Mouse (Mus musculus): ENCODE measurements around the gene Gm32742. TPM values are rescaled to one million over a fixed set of nuclear protein-coding genes. Genes with fewer than 3 reads are reported as not detected.
"Not testable (repeated sequence)": the region's sequence is repeated elsewhere in the genome, so short reads cannot be mapped to it uniquely, and the experiment has no call there.

Gm32742 gene
- polyA plus RNA-seq, 1 experiment from 2014 or later: 0.08 TPM

DNA sequence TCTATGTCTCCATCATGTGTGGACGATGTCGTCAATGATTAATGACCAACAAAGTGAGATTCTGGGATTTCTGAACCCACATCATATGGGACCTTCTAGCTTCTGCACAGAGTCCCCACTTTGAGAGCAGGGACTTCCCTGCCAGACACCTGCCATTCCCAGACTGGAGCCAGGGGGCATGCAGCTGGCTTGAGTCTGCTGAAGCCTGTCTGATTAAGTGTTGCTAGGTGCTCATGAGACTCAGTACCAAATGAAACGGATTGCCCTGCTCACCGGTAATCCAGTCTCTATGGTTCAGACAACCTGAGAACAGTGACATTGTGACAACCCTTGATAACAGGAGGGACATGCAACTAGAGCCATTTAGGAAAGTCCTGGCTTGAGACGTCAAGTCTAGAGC, 1.3 kb downstream of the Gm32742 start:
- no peak overlapping the region for H3K27ac ChIP-seq (ENCODE audit: low read length)
- no peak for ATAC-seq (ENCODE audit: low read depth)
- WGBS: 79% methylated on average over 5 of the region's 5 CpGs
- H3K4me1 ChIP-seq (replicated peaks; ENCODE audit: control insufficient read depth, insufficient read depth, low read length): peaks cover 11% of the 10 kb centered on the region
- no peaks in the 10 kb centered on the region for H3K36me3 ChIP-seq (ENCODE audit: control insufficient read depth, insufficient read depth, low read length)
- H3K4me2 ChIP-seq (ENCODE audit: low read depth, low read length): no peak overlapping the region
- no peak overlapping the region for H3K9ac ChIP-seq (ENCODE audit: low read length)
- H3K9me3 ChIP-seq (ENCODE audit: control insufficient read depth, low read length): no peaks in the 10 kb centered on the region
- H3K27me3 ChIP-seq (ENCODE audit: control insufficient read depth, insufficient read depth, low read depth, low read length): peaks cover 3% of the 10 kb centered on the region; the same call in 1 of the 2 replicates
- H3K4me3 ChIP-seq (ENCODE audit: low read length): no peak overlapping the region

DNA sequence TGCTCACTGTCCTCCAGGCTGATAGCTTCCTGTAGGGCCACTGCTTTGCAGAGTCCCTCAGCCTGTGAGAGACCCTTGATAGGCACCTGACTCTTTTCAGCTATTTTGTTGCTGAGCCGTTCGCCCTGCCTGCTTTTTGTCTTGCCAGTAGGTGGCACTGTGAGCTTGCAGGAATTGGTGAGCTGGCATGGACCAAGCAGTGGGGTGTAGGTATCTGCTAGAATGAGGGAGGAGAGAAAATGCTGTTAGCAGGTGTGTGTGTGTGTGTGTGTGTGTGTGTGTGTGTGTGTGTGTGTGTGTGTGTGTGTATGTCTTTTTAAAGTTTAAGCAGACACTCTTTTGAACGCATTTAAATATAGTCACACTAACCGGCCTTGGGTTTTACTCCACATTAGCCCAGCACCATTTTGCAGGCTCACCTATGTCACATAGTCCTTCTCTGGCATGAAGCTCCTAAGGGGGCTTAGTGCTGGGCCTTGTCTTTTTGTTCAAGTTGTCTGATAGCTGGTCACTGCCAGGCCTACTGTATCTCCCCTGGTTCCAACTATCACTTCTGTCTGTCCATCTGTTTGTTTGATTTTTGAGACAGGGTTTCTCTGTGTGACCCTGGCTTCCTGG, 3.4 kb downstream of the Gm32742 start:
- WGBS: 25% methylated on average over 4 of the region's 4 CpGs
- Histone ChIP-seq H3K4me3 (ENCODE audit: low read length) (no peak overlapping the region), H3K4me1 (replicated peaks; ENCODE audit: control insufficient read depth, insufficient read depth, low read length) (0 out of 2 replicates have a peak, but pooled peaks cover 4% of the 10 kb centered on the region), H3K27me3 (ENCODE audit: control insufficient read depth, insufficient read depth, low read depth, low read length) (peaks cover 3% of the 10 kb centered on the region; the same call in 1 of the 2 replicates), H3K9me3 (ENCODE audit: control insufficient read depth, low read length) (no peaks in the 10 kb centered on the region), H3K36me3 (ENCODE audit: control insufficient read depth, insufficient read depth, low read length) (no peaks in the 10 kb centered on the region), H3K9ac (ENCODE audit: low read length) (no peak overlapping the region), H3K4me2 (ENCODE audit: low read depth, low read length) (no peak overlapping the region), H3K27ac (ENCODE audit: low read length) (no peak overlapping the region)
- peak; percentile 81 for ATAC-seq (ENCODE audit: low read depth)

DNA sequence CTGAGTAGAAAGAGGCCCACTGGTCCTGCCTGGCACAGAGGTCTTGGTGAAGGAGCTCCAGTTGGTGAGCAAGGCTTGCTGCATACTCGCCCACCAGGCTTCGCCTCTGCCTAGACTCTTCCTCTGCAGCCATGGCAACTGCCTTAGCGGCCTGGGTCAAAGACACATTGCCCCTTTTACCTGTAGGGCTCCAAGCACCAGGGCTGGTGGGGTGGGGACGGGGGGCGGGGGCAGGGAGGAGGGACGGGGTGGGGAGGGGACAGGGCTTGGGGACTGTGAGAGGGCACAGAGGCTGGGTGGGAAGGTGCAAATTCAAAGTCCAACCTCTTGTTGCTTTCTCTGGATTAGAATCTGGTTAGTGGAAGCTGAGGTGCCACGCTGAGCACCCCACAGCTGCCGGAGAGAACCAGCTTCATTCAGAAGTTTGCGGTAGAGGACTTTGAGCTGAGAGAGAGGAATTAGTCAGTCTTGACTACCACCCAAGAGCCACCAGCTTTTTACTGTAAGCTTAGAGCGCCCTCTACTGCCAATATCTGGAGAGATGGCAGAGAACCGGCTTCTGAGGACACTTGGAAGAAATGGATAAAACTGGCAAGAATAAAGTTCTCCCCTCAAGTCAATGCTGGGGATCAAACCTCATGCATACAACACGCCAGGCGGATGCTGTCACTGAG, 13.1 kb downstream of the Gm32742 start:
- Histone ChIP-seq H3K4me2 (ENCODE audit: low read depth, low read length) (peak overlapping the region; percentile 31; the same call in 1 of the 2 replicates), H3K4me3 (ENCODE audit: low read length) (no peak overlapping the region), H3K27ac (ENCODE audit: low read length) (no peak overlapping the region), H3K4me1 (replicated peaks; ENCODE audit: control insufficient read depth, insufficient read depth, low read length) (no peaks in the 10 kb centered on the region), H3K9ac (ENCODE audit: low read length) (0 out of 2 replicates have a peak overlapping the region, but pooled peaks have one; percentile 16), H3K27me3 (ENCODE audit: control insufficient read depth, insufficient read depth, low read depth, low read length) (no peaks in the 10 kb centered on the region), H3K36me3 (ENCODE audit: control insufficient read depth, insufficient read depth, low read length) (no peaks in the 10 kb centered on the region), H3K9me3 (ENCODE audit: control insufficient read depth, low read length) (no peaks in the 10 kb centered on the region)
- WGBS: 18% methylated on average over 13 of the region's 13 CpGs
- ATAC-seq (ENCODE audit: low read depth): peak; percentile 34; the same call in 1 of the 2 replicates

DNA sequence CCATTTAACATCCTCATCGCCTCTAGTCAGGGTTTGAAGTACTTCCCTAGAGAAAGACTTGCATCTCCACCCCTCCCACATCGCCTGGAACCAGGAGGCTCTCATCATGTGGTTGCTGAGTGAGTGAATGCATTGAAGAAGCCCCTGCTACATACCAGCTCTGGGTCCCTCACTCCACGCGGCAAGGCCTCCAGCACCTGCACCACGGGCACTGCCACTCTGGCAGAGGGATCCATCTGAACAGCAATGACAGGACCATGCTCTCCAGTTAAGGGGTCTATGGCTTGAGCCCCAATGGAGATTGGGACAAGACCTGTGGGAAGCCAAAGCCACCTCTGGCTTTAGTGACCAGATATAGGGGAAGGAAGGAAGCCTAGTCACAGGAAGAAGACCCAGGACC, 18.0 kb downstream of the Gm32742 start:
- no peaks in the 10 kb centered on the region for H3K36me3 ChIP-seq (ENCODE audit: control insufficient read depth, insufficient read depth, low read length)
- ATAC-seq (ENCODE audit: low read depth): no peak
- no peak overlapping the region for H3K4me3 ChIP-seq (ENCODE audit: low read length)
- no peak overlapping the region for H3K27ac ChIP-seq (ENCODE audit: low read length)
- H3K9ac ChIP-seq (ENCODE audit: low read length): no peak overlapping the region
- no peaks in the 10 kb centered on the region for H3K27me3 ChIP-seq (ENCODE audit: control insufficient read depth, insufficient read depth, low read depth, low read length)
- no peaks in the 10 kb centered on the region for H3K9me3 ChIP-seq (ENCODE audit: control insufficient read depth, low read length)
- H3K4me1 ChIP-seq (replicated peaks; ENCODE audit: control insufficient read depth, insufficient read depth, low read length): no peaks in the 10 kb centered on the region; the same call in 1 of the 2 replicates
- no peak overlapping the region for H3K4me2 ChIP-seq (ENCODE audit: low read depth, low read length)
- WGBS: 79% methylated on average over 5 of the region's 5 CpGs

DNA sequence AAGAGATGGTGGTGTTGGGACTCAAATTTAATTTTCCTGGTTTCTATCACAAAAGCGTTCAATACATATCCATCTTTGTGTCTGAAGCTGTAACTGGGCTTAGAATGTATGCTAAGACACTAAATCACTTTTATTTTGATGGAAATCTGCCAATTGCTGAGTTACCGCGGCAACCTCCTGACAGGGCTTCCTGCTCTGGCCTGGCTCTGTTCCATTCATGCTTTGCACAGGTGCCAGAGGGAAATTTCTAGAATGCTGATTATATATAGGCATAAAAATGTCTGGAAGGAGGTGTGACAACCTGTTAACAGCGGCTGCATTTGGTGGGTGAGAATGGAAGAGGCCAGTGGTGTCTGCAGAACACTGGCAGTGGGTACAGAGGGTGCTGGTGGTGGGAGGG, 18.8 kb downstream of the Gm32742 start:
- peak; percentile 34; the same call in 1 of the 2 replicates for ATAC-seq (ENCODE audit: low read depth)
- no peaks in the 10 kb centered on the region for H3K27me3 ChIP-seq (ENCODE audit: control insufficient read depth, insufficient read depth, low read depth, low read length)
- 47% methylated on average over 4 of the region's 4 CpGs for WGBS

DNA sequence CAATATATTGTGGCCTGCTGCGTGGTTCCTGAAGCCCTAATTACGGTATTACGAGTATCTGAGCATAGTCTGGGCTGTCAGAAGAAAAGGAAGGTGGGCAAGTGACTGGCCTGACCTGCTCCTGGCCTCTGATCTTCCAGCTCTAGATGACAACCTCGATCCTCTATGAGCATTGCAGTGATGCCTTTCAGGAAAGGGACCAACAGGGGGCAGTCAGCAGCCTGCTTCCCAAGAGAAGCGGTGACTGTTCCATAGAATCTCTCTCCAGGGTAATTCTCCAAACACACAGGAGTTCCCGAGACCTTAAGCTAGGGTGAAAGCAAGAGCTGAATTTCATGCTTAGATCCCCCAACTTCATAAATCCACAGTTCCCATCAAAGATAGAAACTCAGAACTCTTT, 21.1 kb downstream of the Gm32742 start:
- H3K9ac ChIP-seq (ENCODE audit: low read length): no peak overlapping the region
- H3K27ac ChIP-seq (ENCODE audit: low read length): no peak overlapping the region
- no peak for ATAC-seq (ENCODE audit: low read depth)
- no peaks in the 10 kb centered on the region for H3K27me3 ChIP-seq (ENCODE audit: control insufficient read depth, insufficient read depth, low read depth, low read length)
- 62% methylated on average over 6 of the region's 6 CpGs for WGBS
- H3K9me3 ChIP-seq (ENCODE audit: control insufficient read depth, low read length): no peaks in the 10 kb centered on the region
- no peaks in the 10 kb centered on the region for H3K36me3 ChIP-seq (ENCODE audit: control insufficient read depth, insufficient read depth, low read length)
- no peaks in the 10 kb centered on the region; the same call in 1 of the 2 replicates for H3K4me1 ChIP-seq (replicated peaks; ENCODE audit: control insufficient read depth, insufficient read depth, low read length)
- no peak overlapping the region for H3K4me2 ChIP-seq (ENCODE audit: low read depth, low read length)
- no peak overlapping the region for H3K4me3 ChIP-seq (ENCODE audit: low read length)

More for the DNA sequence above, 18.8 kb downstream of the Gm32742 start:
- no peak overlapping the region for H3K27ac ChIP-seq (ENCODE audit: low read length)
- H3K36me3 ChIP-seq (ENCODE audit: control insufficient read depth, insufficient read depth, low read length): no peaks in the 10 kb centered on the region
- no peaks in the 10 kb centered on the region for H3K9me3 ChIP-seq (ENCODE audit: control insufficient read depth, low read length)
- H3K4me1 ChIP-seq (replicated peaks; ENCODE audit: control insufficient read depth, insufficient read depth, low read length): no peaks in the 10 kb centered on the region; the same call in 1 of the 2 replicates
- H3K4me2 ChIP-seq (ENCODE audit: low read depth, low read length): no peak overlapping the region
- no peak overlapping the region for H3K9ac ChIP-seq (ENCODE audit: low read length)
- no peak overlapping the region for H3K4me3 ChIP-seq (ENCODE audit: low read length)

DNA sequence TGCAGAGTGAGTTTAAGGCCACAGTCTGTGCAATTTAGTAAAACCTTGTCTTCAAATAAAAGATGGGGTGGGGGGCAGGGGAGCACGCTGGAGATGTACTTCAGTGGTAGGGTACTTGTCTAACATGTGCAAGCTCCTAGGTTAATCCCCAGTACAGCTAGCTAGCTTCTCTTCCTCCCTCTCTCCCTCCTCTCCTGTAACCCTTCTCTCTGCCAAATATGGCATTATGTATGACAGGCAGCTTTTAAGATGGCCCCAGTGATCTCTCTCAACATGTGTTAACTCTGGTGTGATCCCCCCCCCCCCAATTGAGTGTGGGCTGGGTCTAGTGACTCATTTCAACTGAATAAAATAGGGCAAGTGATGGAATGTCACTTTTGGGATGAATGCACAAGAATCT, 21.9 kb downstream of the Gm32742 start:
- H3K27ac ChIP-seq (ENCODE audit: low read length): no peak overlapping the region
- WGBS: 81% methylated on average over 1 of the region's 1 CpGs
- no peak overlapping the region for H3K9ac ChIP-seq (ENCODE audit: low read length)
- H3K36me3 ChIP-seq (ENCODE audit: control insufficient read depth, insufficient read depth, low read length): no peaks in the 10 kb centered on the region
- H3K4me1 ChIP-seq (replicated peaks; ENCODE audit: control insufficient read depth, insufficient read depth, low read length): no peaks in the 10 kb centered on the region; the same call in 1 of the 2 replicates
- no peak overlapping the region for H3K4me2 ChIP-seq (ENCODE audit: low read depth, low read length)
- H3K4me3 ChIP-seq (ENCODE audit: low read length): no peak overlapping the region
- H3K9me3 ChIP-seq (ENCODE audit: control insufficient read depth, low read length): no peaks in the 10 kb centered on the region
- H3K27me3 ChIP-seq (ENCODE audit: control insufficient read depth, insufficient read depth, low read depth, low read length): no peaks in the 10 kb centered on the region
- no peak for ATAC-seq (ENCODE audit: low read depth)

DNA sequence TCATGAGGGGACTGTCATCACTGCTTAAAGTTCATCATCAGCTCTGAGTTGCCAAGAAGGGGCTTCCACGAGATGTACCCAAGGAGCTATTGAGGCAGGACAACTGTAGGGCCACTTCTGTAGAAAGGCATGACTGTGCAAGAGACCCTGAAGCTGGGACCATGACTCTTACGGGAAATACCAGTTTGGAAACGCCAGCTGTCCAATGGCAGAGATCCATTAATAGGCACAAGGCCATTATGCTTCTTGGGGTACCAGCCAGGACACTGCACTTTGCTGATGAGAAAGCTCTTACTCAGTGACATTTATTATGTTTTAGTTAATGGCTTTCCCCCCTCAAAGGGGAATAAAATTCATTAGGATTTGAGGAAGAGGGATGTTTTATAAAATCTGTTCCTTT, 24.6 kb downstream of the Gm32742 start:
- 76% methylated on average over 3 of the region's 3 CpGs for WGBS
- no peak overlapping the region for H3K4me2 ChIP-seq (ENCODE audit: low read depth, low read length)
- no peak for ATAC-seq (ENCODE audit: low read depth)
- no peaks in the 10 kb centered on the region for H3K4me1 ChIP-seq (replicated peaks; ENCODE audit: control insufficient read depth, insufficient read depth, low read length)
- H3K9ac ChIP-seq (ENCODE audit: low read length): no peak overlapping the region
- H3K27me3 ChIP-seq (ENCODE audit: control insufficient read depth, insufficient read depth, low read depth, low read length): no peaks in the 10 kb centered on the region
- H3K9me3 ChIP-seq (ENCODE audit: control insufficient read depth, low read length): no peaks in the 10 kb centered on the region
- no peak overlapping the region for H3K27ac ChIP-seq (ENCODE audit: low read length)
- H3K4me3 ChIP-seq (ENCODE audit: low read length): no peak overlapping the region
- no peaks in the 10 kb centered on the region for H3K36me3 ChIP-seq (ENCODE audit: control insufficient read depth, insufficient read depth, low read length)

DNA sequence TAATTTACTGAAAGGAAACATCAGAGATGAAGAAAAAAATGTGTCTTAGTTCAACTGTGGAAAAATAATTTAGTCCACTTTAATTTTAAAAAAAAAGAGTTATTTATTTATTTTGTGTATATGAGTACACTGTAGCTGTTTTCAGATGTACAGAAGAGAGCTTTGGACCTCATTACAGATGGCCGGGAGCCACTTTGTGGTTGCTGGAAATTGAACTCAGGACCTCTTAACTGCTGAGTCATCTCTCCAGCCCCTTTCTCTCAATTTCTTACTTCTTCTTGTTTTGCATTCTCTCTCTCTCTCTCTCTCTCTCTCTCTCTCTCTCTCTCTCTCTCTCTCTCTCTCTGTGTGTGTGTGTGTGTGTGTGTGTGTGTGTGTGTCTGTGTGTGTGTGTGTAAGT, 25.9 kb downstream of the Gm32742 start:
- H3K27ac ChIP-seq (ENCODE audit: low read length); H3K9me3 ChIP-seq (ENCODE audit: control insufficient read depth, low read length); ATAC-seq (ENCODE audit: low read depth); H3K4me2 ChIP-seq (ENCODE audit: low read depth, low read length); H3K9ac ChIP-seq (ENCODE audit: low read length); H3K4me3 ChIP-seq (ENCODE audit: low read length); H3K4me1 ChIP-seq (replicated peaks; ENCODE audit: control insufficient read depth, insufficient read depth, low read length); H3K36me3 ChIP-seq (ENCODE audit: control insufficient read depth, insufficient read depth, low read length); H3K27me3 ChIP-seq (ENCODE audit: control insufficient read depth, insufficient read depth, low read depth, low read length): not testable (repeated sequence)
- WGBS: 70% methylated on average over 1 of the region's 1 CpGs

Data from lung, embryonic 16.5 days (tissue).